Mouse (Mus musculus): ENCODE results near the gene Atf3. TPM values are rescaled to one million over a fixed set of nuclear protein-coding genes. Genes with fewer than 3 reads are reported as not detected.
A peak's percentile ranks its signal among the peaks of the same experiment; 100 is the strongest.

Gene Atf3
- polyA plus RNA-seq, 1 experiment = 107 TPM

DNA sequence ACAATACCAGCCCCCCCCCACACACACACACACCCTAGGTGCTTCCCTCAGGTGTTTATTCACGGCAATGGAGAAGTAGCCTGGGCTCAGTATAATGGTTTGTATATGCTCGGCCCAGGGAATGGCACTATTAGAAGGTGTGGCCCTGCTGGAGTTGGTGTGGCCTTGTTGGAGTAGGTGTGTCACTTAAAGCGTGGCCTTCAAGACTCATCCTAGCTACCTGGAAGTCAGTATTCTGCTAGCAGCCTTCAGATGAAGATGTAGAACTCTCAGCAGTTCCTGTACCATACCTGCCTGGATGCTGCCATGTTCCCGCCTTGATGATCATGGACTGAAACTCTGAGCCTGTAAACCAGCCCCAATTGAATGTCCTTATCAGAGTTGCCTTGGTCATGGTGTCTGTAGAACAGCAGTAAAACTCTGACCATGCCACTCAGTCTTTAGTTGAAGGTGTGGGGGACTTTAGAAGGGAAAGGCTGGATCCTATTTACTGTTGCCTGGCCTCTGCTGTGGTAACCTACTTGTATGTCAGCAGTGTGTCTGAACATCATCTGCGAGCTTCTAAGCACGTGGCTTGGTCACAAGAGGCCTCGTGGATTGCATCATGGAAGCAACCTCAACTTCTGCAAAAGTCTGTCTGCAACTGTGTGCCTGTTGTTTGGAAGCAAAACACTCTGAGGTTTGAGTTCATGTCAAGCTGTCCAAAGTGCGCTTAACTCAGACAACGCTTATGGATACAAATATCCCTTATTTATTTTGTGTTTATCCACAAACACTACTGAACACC, 16.8 kb downstream of the Atf3 start:
- Histone ChIP-seq H3K27ac (ENCODE audit: insufficient read depth, low read depth, low read length) (peak overlapping the region; percentile 99), H3K4me1 (ENCODE audit: control insufficient read depth, insufficient read depth, low read length) (peaks cover 70% of the 10 kb centered on the region), H3K4me3 (ENCODE audit: insufficient read depth, low read length) (no peak overlapping the region)
- no peak for TF ChIP-seq POLR2A (IDR thresholded peaks at IDR 0.05; ENCODE audit: borderline replicate concordance, low read depth, low read length)
- no peak for TF ChIP-seq CTCF (IDR thresholded peaks at IDR 0.05; ENCODE audit: low read depth, low read length)

- peak overlapping the region; percentile 99 for H3K27ac ChIP-seq (ENCODE audit: insufficient read depth, low read depth, low read length)
- peak overlapping the region; percentile 15; the same call in 1 of the 2 replicates for H3K4me3 ChIP-seq (ENCODE audit: insufficient read depth, low read length)
- TF ChIP-seq CTCF (IDR thresholded peaks at IDR 0.05; ENCODE audit: low read depth, low read length) = no peak
- TF ChIP-seq POLR2A (IDR thresholded peaks at IDR 0.05; ENCODE audit: borderline replicate concordance, low read depth, low read length) = no peak
- peaks cover 84% of the 10 kb centered on the region for H3K4me1 ChIP-seq (ENCODE audit: control insufficient read depth, insufficient read depth, low read length)
Observed at GRCm38 (mm10) chr1:191197916-191198315, 19.9 kb downstream of the Atf3 start.

- H3K27ac ChIP-seq (ENCODE audit: insufficient read depth, low read depth, low read length) = no peak overlapping the region
- H3K4me3 ChIP-seq (ENCODE audit: insufficient read depth, low read length) = no peak overlapping the region
- no peak for TF ChIP-seq CTCF (IDR thresholded peaks at IDR 0.05; ENCODE audit: low read depth, low read length)
- no peak for TF ChIP-seq POLR2A (IDR thresholded peaks at IDR 0.05; ENCODE audit: borderline replicate concordance, low read depth, low read length)
- peaks cover 72% of the 10 kb centered on the region for H3K4me1 ChIP-seq (ENCODE audit: control insufficient read depth, insufficient read depth, low read length)
Observed at GRCm38 (mm10) chr1:191196016-191196415, 21.8 kb downstream of the Atf3 start.

DNA sequence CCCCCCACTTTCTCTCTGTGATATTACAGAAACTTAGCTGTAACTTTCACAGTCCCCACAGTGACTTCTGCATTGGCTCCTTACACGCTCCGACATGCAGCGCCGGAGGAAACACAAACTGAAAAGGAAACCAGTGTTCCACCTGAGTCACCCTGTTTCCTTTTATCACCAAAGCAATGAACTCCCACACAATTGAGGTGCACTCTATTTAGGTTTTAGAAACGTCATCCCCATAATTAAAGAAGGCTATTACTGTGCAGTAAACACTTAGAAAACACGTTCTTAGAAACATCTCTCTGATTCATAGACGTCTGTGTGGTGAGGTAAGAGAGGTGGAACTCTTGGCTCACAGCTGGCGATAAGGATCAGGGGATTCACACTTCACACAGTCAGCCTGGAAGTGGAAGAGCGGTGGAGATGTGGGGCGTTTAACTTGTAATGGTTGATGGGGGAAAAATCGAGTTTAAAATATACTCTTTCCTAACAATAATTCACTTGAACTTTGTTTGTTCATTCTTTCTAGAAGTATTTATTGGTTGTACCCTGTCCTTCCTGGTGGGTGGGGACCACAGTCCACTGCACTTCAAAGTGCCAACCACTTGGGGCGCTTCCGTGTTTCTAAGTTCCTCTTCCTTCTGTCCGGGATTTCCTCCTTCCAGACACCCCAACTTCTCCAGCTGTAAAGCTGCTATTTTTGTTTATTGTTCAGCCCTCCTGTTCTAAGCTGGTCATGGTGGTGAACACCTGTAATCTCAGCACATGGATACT, 24.0 kb downstream of the Atf3 start:
- peaks cover 64% of the 10 kb centered on the region for H3K4me1 ChIP-seq (ENCODE audit: control insufficient read depth, insufficient read depth, low read length)
- TF ChIP-seq POLR2A (IDR thresholded peaks at IDR 0.05; ENCODE audit: borderline replicate concordance, low read depth, low read length) (no peak), CTCF (IDR thresholded peaks at IDR 0.05; ENCODE audit: low read depth, low read length) (peak; percentile 24; the same call in 1 of the 2 replicates)
- H3K27ac ChIP-seq (ENCODE audit: insufficient read depth, low read depth, low read length) = peak overlapping the region; percentile 82
- peak overlapping the region; percentile 26 for H3K4me3 ChIP-seq (ENCODE audit: insufficient read depth, low read length)

DNA sequence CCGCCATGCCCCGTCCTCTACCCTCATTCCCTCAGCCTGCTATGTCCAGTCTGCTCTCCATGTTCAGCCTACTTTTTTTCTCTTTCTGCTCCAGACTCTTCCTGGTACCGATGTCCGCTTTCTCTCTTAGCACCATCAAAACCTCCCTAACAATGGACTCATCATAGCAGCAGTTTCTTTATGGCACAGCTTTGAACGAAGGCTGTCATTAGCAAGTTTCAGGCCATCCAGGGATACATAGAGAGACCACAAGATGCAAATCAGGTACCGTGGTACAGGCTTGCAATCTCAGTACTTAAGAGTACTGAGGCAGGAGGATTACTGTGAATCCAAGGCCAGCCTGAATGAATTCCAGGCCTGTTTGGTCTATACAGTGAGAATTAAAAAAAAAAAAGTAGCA, 25.1 kb downstream of the Atf3 start:
- H3K4me3 ChIP-seq (ENCODE audit: insufficient read depth, low read length) = no peak overlapping the region
- no peak for TF ChIP-seq POLR2A (IDR thresholded peaks at IDR 0.05; ENCODE audit: borderline replicate concordance, low read depth, low read length)
- TF ChIP-seq CTCF (IDR thresholded peaks at IDR 0.05; ENCODE audit: low read depth, low read length) = no peak

DNA sequence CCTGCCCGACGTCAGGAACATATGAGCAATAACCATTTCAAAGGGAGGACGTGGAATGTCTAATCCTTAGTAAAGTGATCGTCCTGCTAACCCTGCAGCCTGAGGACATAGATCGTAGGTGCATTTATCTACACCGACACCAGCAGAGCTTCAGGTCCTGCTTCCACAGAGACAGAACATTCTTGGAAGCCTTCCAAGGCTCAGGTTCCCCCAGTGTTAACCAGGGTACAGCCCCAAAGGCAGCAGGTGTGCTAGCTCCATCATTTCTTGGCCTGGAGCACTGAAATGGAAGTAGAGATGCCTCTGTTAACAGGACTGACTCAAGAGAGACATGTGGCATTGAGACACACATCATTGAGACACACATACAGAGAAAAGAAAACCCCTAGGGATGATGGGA, 25.6 kb downstream of the Atf3 start:
- H3K27ac ChIP-seq (ENCODE audit: insufficient read depth, low read depth, low read length) = no peak overlapping the region
- H3K4me1 ChIP-seq (ENCODE audit: control insufficient read depth, insufficient read depth, low read length) = peaks cover 53% of the 10 kb centered on the region
- TF ChIP-seq POLR2A (IDR thresholded peaks at IDR 0.05; ENCODE audit: borderline replicate concordance, low read depth, low read length) (no peak), CTCF (IDR thresholded peaks at IDR 0.05; ENCODE audit: low read depth, low read length) (no peak)
- no peak overlapping the region for H3K4me3 ChIP-seq (ENCODE audit: insufficient read depth, low read length)

More for the DNA sequence above, 25.1 kb downstream of the Atf3 start:
- H3K27ac ChIP-seq (ENCODE audit: insufficient read depth, low read depth, low read length) = no peak overlapping the region
- peaks cover 57% of the 10 kb centered on the region for H3K4me1 ChIP-seq (ENCODE audit: control insufficient read depth, insufficient read depth, low read length)

GRCm38 (mm10) chr1:191189671-191190372, 28.0 kb downstream of the Atf3 start:
- H3K4me1 ChIP-seq (ENCODE audit: control insufficient read depth, insufficient read depth, low read length) = peaks cover 45% of the 10 kb centered on the region
- H3K4me3 ChIP-seq (ENCODE audit: insufficient read depth, low read length) = no peak overlapping the region
- no peak for TF ChIP-seq CTCF (IDR thresholded peaks at IDR 0.05; ENCODE audit: low read depth, low read length)
- TF ChIP-seq POLR2A (IDR thresholded peaks at IDR 0.05; ENCODE audit: borderline replicate concordance, low read depth, low read length) = no peak
- peak overlapping the region; percentile 14 for H3K27ac ChIP-seq (ENCODE audit: insufficient read depth, low read depth, low read length)

- Histone ChIP-seq H3K27ac (ENCODE audit: insufficient read depth, low read depth, low read length) (peak overlapping the region; percentile 93), H3K4me3 (ENCODE audit: insufficient read depth, low read length) (peak overlapping the region; percentile 68), H3K4me1 (ENCODE audit: control insufficient read depth, insufficient read depth, low read length) (peaks cover 27% of the 10 kb centered on the region)
- TF ChIP-seq CTCF (IDR thresholded peaks at IDR 0.05; ENCODE audit: low read depth, low read length) (no peak; the same call in 1 of the 2 replicates), POLR2A (IDR thresholded peaks at IDR 0.05; ENCODE audit: borderline replicate concordance, low read depth, low read length) (no peak)
Observed at GRCm38 (mm10) chr1:191186386-191186770, 31.5 kb downstream of the Atf3 start.

DNA sequence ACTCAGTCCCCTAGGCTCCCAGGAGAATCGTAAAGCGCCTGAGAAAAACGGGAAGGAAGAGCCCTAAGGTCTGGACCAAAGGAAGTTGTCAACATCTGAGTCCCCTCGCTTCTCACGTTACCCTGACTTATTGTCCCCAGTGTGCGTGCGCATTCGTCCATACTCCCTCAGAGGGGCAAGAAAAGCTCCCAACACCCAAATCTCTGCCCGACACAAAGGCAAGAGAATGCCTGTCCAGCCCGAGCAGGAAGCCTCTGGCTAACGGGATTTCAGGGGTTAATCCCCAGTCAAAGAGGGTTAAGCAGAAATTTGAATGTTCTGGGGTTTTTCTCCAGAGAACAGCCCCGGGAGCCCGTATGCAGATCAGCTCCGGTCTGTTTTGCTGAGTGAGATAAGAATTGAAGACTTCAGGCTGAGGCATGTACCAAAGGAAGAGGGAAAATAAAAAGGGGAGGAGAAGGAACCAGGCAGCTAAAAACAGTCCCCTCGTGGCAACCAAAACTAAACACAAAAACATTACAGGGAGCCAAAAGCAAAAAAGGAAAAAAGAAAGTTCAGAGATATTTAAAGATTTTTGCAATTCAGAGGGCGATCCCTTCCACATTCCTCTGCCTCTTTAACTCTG, 32.0 kb downstream of the Atf3 start:
- Histone ChIP-seq H3K4me1 (ENCODE audit: control insufficient read depth, insufficient read depth, low read length) (peaks cover 27% of the 10 kb centered on the region), H3K27ac (ENCODE audit: insufficient read depth, low read depth, low read length) (peak overlapping the region; percentile 93)

More for the DNA sequence above, 32.0 kb downstream of the Atf3 start:
- peak overlapping the region; percentile 68 for H3K4me3 ChIP-seq (ENCODE audit: insufficient read depth, low read length)
- TF ChIP-seq CTCF (IDR thresholded peaks at IDR 0.05; ENCODE audit: low read depth, low read length) (no peak), POLR2A (IDR thresholded peaks at IDR 0.05; ENCODE audit: borderline replicate concordance, low read depth, low read length) (0 out of 2 replicates have a peak, but pooled peaks have one; percentile 13)
